Mouse (Mus musculus) MEL (cell line): ENCODE measurements around the gene Gm10309.

Experiments
- CTCF ChIP-seq, 3 experiments: IDR thresholded peaks in 2 of 3; conservative IDR thresholded peaks in 1 of 3; 2 replicates each; pipeline ENCODE4 v1.5.1; 2011 to 2012; ENCODE audit warnings: low read length in 3 of 3, low read depth in 2 of 3, mild to moderate bottlenecking in 2 of 3, improper control_type of control experiment in 1 of 3, inconsistent platforms in 1 of 3, mixed read lengths in 1 of 3, moderate library complexity in 1 of 3; ENCODE audit not compliant: control insufficient read depth in 1 of 3, insufficient read depth in 1 of 3, poor library complexity in 1 of 3, severe bottlenecking in 1 of 3
- JUND ChIP-seq: IDR thresholded peaks from 2 replicates; pipeline ENCODE4 v1.6.1; 2011; ENCODE audit warnings: low read depth, mild to moderate bottlenecking, improper control_type of control experiment, low read length
- MAFK ChIP-seq: IDR thresholded peaks from 2 replicates; pipeline ENCODE4 v1.6.1; 2011; ENCODE audit warnings: low read depth, mild to moderate bottlenecking, low read length, improper control_type of control experiment, borderline replicate concordance
- MEF2A ChIP-seq: IDR thresholded peaks from 2 replicates; pipeline ENCODE4 v1.6.1; 2014; ENCODE audit warnings: low read depth, mild to moderate bottlenecking, inconsistent platforms, low read length, improper control_type of control experiment; ENCODE audit not compliant: poor library complexity, insufficient replicate concordance, severe bottlenecking; ENCODE audit errors: extremely low read depth
- POLR2A ChIP-seq, 2 experiments: IDR thresholded peaks; 2 replicates each; pipeline ENCODE4 v1.6.1; 2011 to 2012; ENCODE audit warnings: low read length in 2 of 2, mild to moderate bottlenecking in 2 of 2, control low read depth in 1 of 2, improper control_type of control experiment in 1 of 2, low read depth in 1 of 2, moderate library complexity in 1 of 2; ENCODE audit not compliant: control insufficient read depth in 1 of 2, insufficient read depth in 1 of 2, poor library complexity in 1 of 2
- SIN3A ChIP-seq: IDR thresholded peaks from 2 replicates; pipeline ENCODE4 v1.6.1; 2012; ENCODE audit warnings: low read length, improper control_type of control experiment, inconsistent platforms
- USF1 ChIP-seq: IDR thresholded peaks from 2 replicates; pipeline ENCODE4 v1.6.1; 2014; ENCODE audit warnings: low read depth, mild to moderate bottlenecking, inconsistent platforms, low read length, improper control_type of control experiment, moderate library complexity
- ZMIZ1 ChIP-seq: IDR thresholded peaks from 2 replicates; pipeline ENCODE4 v1.6.1; 2012; ENCODE audit warnings: low read depth, mild to moderate bottlenecking, inconsistent platforms, low read length, improper control_type of control experiment, moderate library complexity

- no peak for TF ChIP-seq POLR2A (IDR thresholded peaks at IDR 0.05; ENCODE audit: control insufficient read depth in 1 of 2, insufficient read depth in 1 of 2, low read depth in 1 of 2, low read length in 2 of 2, poor library complexity in 1 of 2)
- TF ChIP-seq JUND: no peak
- no peak for TF ChIP-seq ZMIZ1
- no peak for TF ChIP-seq MAFK
- no peak for TF ChIP-seq MEF2A
- TF ChIP-seq CTCF (IDR thresholded peaks at IDR 0.05 in 2 of 3, conservative IDR thresholded peaks at IDR 0.05 in 1 of 3; ENCODE audit: control insufficient read depth in 1 of 3, insufficient read depth in 1 of 3, low read depth in 2 of 3, low read length in 3 of 3, poor library complexity in 1 of 3, severe bottlenecking in 1 of 3): no peak
- no peak for TF ChIP-seq SIN3A
- TF ChIP-seq USF1: no peak
These were observed 2.5 kb upstream of the Gm10309 start for GRCm38 (mm10) chr17:86507342-86508211.
